Mouse (Mus musculus) MEL (cell line): ENCODE measurements around the gene Tbc1d17. TPM values are rescaled to one million over a fixed set of nuclear protein-coding genes. Genes with fewer than 3 reads are reported as not detected.

Source experiments
- DNase-seq: peaks from one replicate; pipeline ENCODE4 v3.0.0; 2011; ENCODE audit warnings: low read depth, low spot score
- H3K27ac ChIP-seq: 2 replicates; pipeline ENCODE4 v1.5.1; 2012; ENCODE audit warnings: low read depth, mild to moderate bottlenecking, control low read depth, low read length, moderate library complexity; ENCODE audit not compliant: control insufficient read depth
- H3K27me3 ChIP-seq, 2 experiments: fragments of 150-350 bp in 1 of 2; sonication (generic) in 1 of 2; 2 replicates each; pipeline ENCODE4 v1.6.1; 2012; ENCODE audit warnings: low read length in 2 of 2, mild to moderate bottlenecking in 2 of 2, improper control_type of control experiment in 1 of 2, moderate library complexity in 1 of 2; ENCODE audit not compliant: insufficient read depth in 2 of 2, control insufficient read depth in 1 of 2
- H3K36me3 ChIP-seq, 2 experiments: 2 replicates each; pipeline ENCODE4 v1.6.1; 2012 to 2014; ENCODE audit warnings: low read length in 2 of 2, improper control_type of control experiment in 1 of 2, inconsistent platforms in 1 of 2, mild to moderate bottlenecking in 1 of 2; ENCODE audit not compliant: insufficient read depth in 2 of 2, control insufficient read depth in 1 of 2
- H3K4me1 ChIP-seq, 2 experiments: fragments of 150-350 bp in 1 of 2; sonication (generic) in 1 of 2; 2 replicates each; pipeline ENCODE4 v1.6.1; 2012; ENCODE audit warnings: low read length in 2 of 2, improper control_type of control experiment in 1 of 2, mild to moderate bottlenecking in 1 of 2; ENCODE audit not compliant: insufficient read depth in 2 of 2, control insufficient read depth in 1 of 2
- H3K4me3 ChIP-seq, 2 experiments: fragments of 150-350 bp in 1 of 2; sonication (generic) in 1 of 2; 2 replicates each; pipeline ENCODE4 v1.5.1; 2012; ENCODE audit warnings: low read depth in 2 of 2, low read length in 2 of 2, mild to moderate bottlenecking in 2 of 2, moderate library complexity in 2 of 2, control low read depth in 1 of 2, improper control_type of control experiment in 1 of 2; ENCODE audit not compliant: control insufficient read depth in 1 of 2, insufficient read depth in 1 of 2
- H3K79me2 ChIP-seq: 2 replicates; pipeline ENCODE4 v1.6.1; 2012; ENCODE audit warnings: mild to moderate bottlenecking, low read length, moderate library complexity; ENCODE audit not compliant: control insufficient read depth, poor library complexity, insufficient read depth
- H3K9ac ChIP-seq: 2 replicates; pipeline ENCODE4 v1.6.1; 2012; ENCODE audit warnings: low read depth, mild to moderate bottlenecking, control low read depth, low read length, moderate library complexity; ENCODE audit not compliant: control insufficient read depth, poor library complexity, severe bottlenecking
- H3K9me3 ChIP-seq: fragments of 150-350 bp; sonication (generic); replicated peaks from 2 replicates; pipeline ENCODE4 v1.6.1; 2012; ENCODE audit warnings: mild to moderate bottlenecking, low read length, improper control_type of control experiment, moderate library complexity; ENCODE audit not compliant: insufficient read depth
- BHLHE40 ChIP-seq: IDR thresholded peaks from 2 replicates; pipeline ENCODE4 v1.6.1; 2012; ENCODE audit warnings: low read depth, mild to moderate bottlenecking, inconsistent platforms, low read length, improper control_type of control experiment, borderline replicate concordance
- CHD1 ChIP-seq: IDR thresholded peaks from 2 replicates; pipeline ENCODE4 v1.6.1; 2012; ENCODE audit warnings: low read depth, mild to moderate bottlenecking, inconsistent platforms, low read length, improper control_type of control experiment
- CHD2 ChIP-seq: IDR thresholded peaks from 2 replicates; pipeline ENCODE4 v1.6.1; 2011; ENCODE audit warnings: low read length, improper control_type of control experiment
- CTCF ChIP-seq, 3 experiments: IDR thresholded peaks in 2 of 3; conservative IDR thresholded peaks in 1 of 3; 2 replicates each; pipeline ENCODE4 v1.5.1; 2011 to 2012; ENCODE audit warnings: low read length in 3 of 3, low read depth in 2 of 3, mild to moderate bottlenecking in 2 of 3, improper control_type of control experiment in 1 of 3, inconsistent platforms in 1 of 3, mixed read lengths in 1 of 3, moderate library complexity in 1 of 3; ENCODE audit not compliant: control insufficient read depth in 1 of 3, insufficient read depth in 1 of 3, poor library complexity in 1 of 3, severe bottlenecking in 1 of 3
- E2F4 ChIP-seq: IDR thresholded peaks from 2 replicates; pipeline ENCODE4 v1.6.1; 2011; ENCODE audit warnings: low read depth, low read length, improper control_type of control experiment, borderline replicate concordance
- ELF1 ChIP-seq: IDR thresholded peaks from 2 replicates; pipeline ENCODE4 v1.6.1; 2014; ENCODE audit warnings: low read depth, mild to moderate bottlenecking, inconsistent platforms, low read length, improper control_type of control experiment, moderate library complexity
- ETS1 ChIP-seq: IDR thresholded peaks from 2 replicates; pipeline ENCODE4 v1.6.1; 2012; ENCODE audit warnings: low read depth, mild to moderate bottlenecking, inconsistent platforms, low read length, improper control_type of control experiment, moderate library complexity
- GABPA ChIP-seq: IDR thresholded peaks from 2 replicates; pipeline ENCODE4 v1.6.1; 2012; ENCODE audit warnings: low read depth, mild to moderate bottlenecking, inconsistent platforms, low read length, improper control_type of control experiment, moderate library complexity
- KAT2A ChIP-seq: conservative IDR thresholded peaks from 2 replicates; pipeline ENCODE4 v1.6.1; 2012; ENCODE audit warnings: low read depth, low read length, improper control_type of control experiment, inconsistent platforms
- MAFK ChIP-seq: IDR thresholded peaks from 2 replicates; pipeline ENCODE4 v1.6.1; 2011; ENCODE audit warnings: low read depth, mild to moderate bottlenecking, low read length, improper control_type of control experiment, borderline replicate concordance
- MAX ChIP-seq: IDR thresholded peaks from 2 replicates; pipeline ENCODE4 v1.6.1; 2011; ENCODE audit warnings: low read length, improper control_type of control experiment
- MXI1 ChIP-seq: IDR thresholded peaks from 2 replicates; pipeline ENCODE4 v1.6.1; 2011; ENCODE audit warnings: mild to moderate bottlenecking, low read depth, low read length, improper control_type of control experiment
- NRF1 ChIP-seq: IDR thresholded peaks from 2 replicates; pipeline ENCODE4 v1.6.1; 2014; ENCODE audit warnings: low read depth, mild to moderate bottlenecking, inconsistent platforms, low read length, improper control_type of control experiment, moderate library complexity; ENCODE audit not compliant: poor library complexity, insufficient read depth, severe bottlenecking
- RAD21 ChIP-seq: IDR thresholded peaks from 2 replicates; pipeline ENCODE4 v1.6.1; 2011; ENCODE audit warnings: mild to moderate bottlenecking, low read depth, low read length, improper control_type of control experiment
- RCOR1 ChIP-seq: IDR thresholded peaks from 2 replicates; pipeline ENCODE4 v1.6.1; 2012; ENCODE audit warnings: low read depth, mild to moderate bottlenecking, inconsistent platforms, low read length, improper control_type of control experiment
- SIN3A ChIP-seq: IDR thresholded peaks from 2 replicates; pipeline ENCODE4 v1.6.1; 2012; ENCODE audit warnings: low read length, improper control_type of control experiment, inconsistent platforms
- TAL1 ChIP-seq: IDR thresholded peaks from 2 replicates; pipeline ENCODE4 v1.6.1; 2012; ENCODE audit warnings: mild to moderate bottlenecking, inconsistent platforms, low read length, moderate library complexity, mixed read lengths
- TCF12 ChIP-seq: IDR thresholded peaks from 2 replicates; pipeline ENCODE4 v1.6.1; 2014; ENCODE audit warnings: low read depth, mild to moderate bottlenecking, inconsistent platforms, low read length, improper control_type of control experiment, moderate library complexity
- USF1 ChIP-seq: IDR thresholded peaks from 2 replicates; pipeline ENCODE4 v1.6.1; 2014; ENCODE audit warnings: low read depth, mild to moderate bottlenecking, inconsistent platforms, low read length, improper control_type of control experiment, moderate library complexity
- USF2 ChIP-seq, 2 experiments: IDR thresholded peaks; 2 replicates each; pipeline ENCODE4 v1.6.1; 2011 to 2012; ENCODE audit warnings: improper control_type of control experiment in 2 of 2, low read length in 2 of 2, borderline replicate concordance in 1 of 2, inconsistent platforms in 1 of 2, low read depth in 1 of 2, mild to moderate bottlenecking in 1 of 2; ENCODE audit not compliant: insufficient read depth in 1 of 2
- ZKSCAN1 ChIP-seq: IDR thresholded peaks from 2 replicates; pipeline ENCODE4 v1.6.1; 2012; ENCODE audit warnings: low read depth, mild to moderate bottlenecking, inconsistent platforms, low read length, improper control_type of control experiment, moderate library complexity
- ZNF384 ChIP-seq: IDR thresholded peaks from 2 replicates; pipeline ENCODE4 v1.6.1; 2012; ENCODE audit warnings: low read depth, mild to moderate bottlenecking, inconsistent platforms, low read length, improper control_type of control experiment
- polyA plus RNA-seq, 2 experiments: library from polyadenylated mRNA; stranded (reverse) in 1 of 2; unstranded in 1 of 2; fragments of >175 nt in 1 of 2; fragments of >200 nt in 1 of 2; gene quantifications; 2 replicates each; pipeline versions ENCODE4 v1.2.1 to v1.2.4; 2012; ENCODE audit warnings: low replicate concordance in 2 of 2, low read depth in 1 of 2; ENCODE audit not compliant: insufficient read length in 2 of 2, insufficient read depth in 1 of 2, missing spikeins in 1 of 2
- total RNA-seq: library from RNA; depleted of rRNA; stranded (reverse); fragments of 300-350 nt; gene quantifications from 2 replicates; pipeline ENCODE4 v1.2.3, GENCODE M21; 2012

Tbc1d17 gene
- total and polyA plus RNA-seq, 3 experiments, result 16.7 to 29.5 TPM; not detected in 1

DNA sequence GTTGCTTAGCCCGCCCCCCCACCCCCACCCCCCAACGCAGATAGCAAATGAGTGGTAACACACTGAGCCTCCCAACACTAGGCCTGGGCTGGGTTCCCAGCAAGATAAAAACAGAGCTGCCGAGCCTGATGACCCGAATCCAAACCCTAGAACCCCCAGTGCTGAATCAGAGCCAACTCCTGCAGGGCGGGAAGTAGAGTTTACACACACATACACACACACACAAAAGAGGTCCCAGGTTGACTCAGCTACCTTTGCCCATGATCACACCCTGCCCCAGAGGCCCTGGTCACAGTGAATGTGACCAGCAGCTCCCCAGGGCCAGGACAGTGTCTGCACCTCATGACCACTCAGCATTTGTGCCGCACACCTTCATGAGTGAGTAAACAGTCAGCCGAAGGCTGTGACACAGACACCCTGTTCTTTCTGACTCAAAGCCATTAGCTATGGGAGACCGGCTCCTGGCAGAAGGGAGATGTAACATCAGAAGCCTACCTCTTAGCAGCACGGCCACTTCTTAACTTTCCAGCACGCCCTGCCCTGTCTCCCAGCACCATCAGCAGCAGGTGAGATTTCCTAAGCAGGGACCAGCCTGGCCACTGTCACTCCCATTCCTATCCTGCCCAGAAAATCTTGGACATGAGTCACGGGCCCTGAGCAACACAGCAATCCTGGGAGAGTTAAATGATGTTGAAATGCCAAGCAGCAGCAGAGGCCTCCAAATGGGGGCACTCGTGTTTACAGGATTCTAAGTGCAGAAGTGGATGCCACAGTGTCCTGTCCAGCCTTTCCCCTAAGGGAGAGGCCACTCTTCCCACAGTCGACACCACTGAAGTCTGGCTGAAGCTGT is 39.6 kb upstream of the Tbc1d17 start:
- peaks cover 2 to 4% of the 10 kb centered on the region in 2 experiments; a peak in 3 of 4 replicates for H3K36me3 ChIP-seq
- peaks cover 0 to 16% of the 10 kb centered on the region in 2 experiments; a peak in 2 of 4 replicates for H3K4me1 ChIP-seq
- H3K27me3 ChIP-seq, result no peaks in the 10 kb centered on the region
- H3K9ac ChIP-seq, result no peak overlapping the region
- H3K4me3 ChIP-seq, result no peak overlapping the region
- DNase-seq, result no peak
- H3K9me3 ChIP-seq, result no peaks in the 10 kb centered on the region
- no peak overlapping the region for H3K27ac ChIP-seq
- peaks cover 25% of the 10 kb centered on the region for H3K79me2 ChIP-seq
- TF ChIP-seq CTCF (IDR thresholded peaks at IDR 0.05 in 2 of 3, conservative IDR thresholded peaks at IDR 0.05 in 1 of 3; ENCODE audit: control insufficient read depth in 1 of 3, insufficient read depth in 1 of 3, low read depth in 2 of 3, low read length in 3 of 3, poor library complexity in 1 of 3, severe bottlenecking in 1 of 3) (no peak), ZKSCAN1 (no peak), CHD2 (no peak), GABPA (no peak), USF1 (no peak), RCOR1 (no peak), TAL1 (no peak)

DNA sequence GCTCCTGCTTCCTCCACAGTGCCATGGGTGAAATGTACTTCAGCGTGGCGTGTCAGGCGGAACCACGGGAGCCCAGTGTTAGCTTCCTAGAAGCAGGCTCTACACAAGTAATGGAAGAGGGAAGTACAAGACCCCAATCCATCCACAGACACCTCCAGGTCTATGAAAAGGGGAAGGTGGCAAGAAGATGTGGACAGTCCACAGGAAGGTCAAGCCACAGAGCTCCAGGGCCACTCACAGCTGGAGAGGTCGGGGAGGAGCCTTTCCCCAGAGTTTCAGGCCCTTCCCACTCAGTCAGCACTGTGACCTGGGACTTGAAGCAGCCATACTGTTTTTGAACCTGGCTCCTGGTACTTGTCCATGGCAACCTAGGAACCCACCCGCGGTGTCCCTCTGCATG is 38.1 kb upstream of the Tbc1d17 start:
- H3K4me1 ChIP-seq, result peaks cover 0 to 14% of the 10 kb centered on the region in 2 experiments; a peak in 2 of 4 replicates

DNA sequence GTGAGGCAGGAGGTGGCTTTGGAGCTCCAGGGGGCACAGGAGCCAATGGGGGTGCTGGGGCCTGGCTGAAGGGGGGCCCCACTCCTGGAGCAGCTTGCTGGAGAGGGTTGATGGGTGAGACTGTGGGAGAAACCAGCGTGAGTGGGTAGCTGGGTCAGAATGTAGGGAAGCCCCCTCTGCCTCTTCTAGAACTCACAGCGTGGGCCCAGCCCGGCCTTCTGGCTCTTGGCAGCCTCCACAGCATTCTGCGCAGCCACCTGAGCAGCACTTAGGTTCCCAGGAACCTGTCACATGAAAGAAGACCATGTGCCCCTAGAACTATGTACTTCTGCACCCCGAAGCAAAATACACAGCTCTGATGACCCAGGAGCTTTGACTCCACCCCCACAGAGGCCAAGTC is 35.8 kb upstream of the Tbc1d17 start:
- Histone ChIP-seq H3K4me3 (no peak overlapping the region), H3K4me1 (no peaks in the 10 kb centered on the region), H3K9ac (no peak overlapping the region), H3K27me3 (no peaks in the 10 kb centered on the region), H3K36me3 (peaks cover 0 to 2% of the 10 kb centered on the region in 2 experiments; a peak in 1 of 4 replicates), H3K79me2 (peaks cover 3% of the 10 kb centered on the region; the same call in 1 of the 2 replicates), H3K27ac (no peak overlapping the region), H3K9me3 (no peaks in the 10 kb centered on the region)
- TF ChIP-seq RAD21, result no peak
- no peak for TF ChIP-seq KAT2A
- TF ChIP-seq NRF1, result no peak
- no peak for TF ChIP-seq BHLHE40
- no peak for TF ChIP-seq MXI1
- TF ChIP-seq SIN3A, result no peak
- no peak for DNase-seq

More for the DNA sequence above, 38.1 kb upstream of the Tbc1d17 start:
- no peak overlapping the region for H3K4me3 ChIP-seq
- TF ChIP-seq ZKSCAN1, result no peak
- no peak for TF ChIP-seq MXI1
- no peak for TF ChIP-seq CHD1
- no peak for TF ChIP-seq ZNF384
- no peak for TF ChIP-seq TAL1
- TF ChIP-seq ETS1, result no peak
- TF ChIP-seq MAFK, result no peak
- TF ChIP-seq BHLHE40, result no peak
- no peak for TF ChIP-seq RAD21
- TF ChIP-seq USF2 (IDR thresholded peaks at IDR 0.05; ENCODE audit: borderline replicate concordance in 1 of 2, insufficient read depth in 1 of 2, low read depth in 1 of 2, low read length in 2 of 2), result no peak
- TF ChIP-seq USF1, result no peak
- no peak for TF ChIP-seq TCF12
- no peak for TF ChIP-seq ELF1
- no peak for TF ChIP-seq MAX
- no peak for TF ChIP-seq E2F4
- H3K27ac ChIP-seq, result no peak overlapping the region
- H3K36me3 ChIP-seq, result peaks cover 2 to 4% of the 10 kb centered on the region in 2 experiments; a peak in 2 of 4 replicates
- peaks cover 23% of the 10 kb centered on the region for H3K79me2 ChIP-seq
- H3K9ac ChIP-seq, result no peak overlapping the region
- no peaks in the 10 kb centered on the region for H3K9me3 ChIP-seq
- no peaks in the 10 kb centered on the region for H3K27me3 ChIP-seq
- DNase-seq, result no peak
